Mouse (Mus musculus): Measurements from ENCODE around the gene Plcb2.
A peak's percentile ranks its signal among the peaks of the same experiment; 100 is the strongest.

- no peak; the same call in 1 of the 2 replicates for TF ChIP-seq USF1 (IDR thresholded peaks at IDR 0.05; ENCODE audit: low read depth, low read length)
- TF ChIP-seq CHD2 (IDR thresholded peaks at IDR 0.05; ENCODE audit: low read length), result no peak
- TF ChIP-seq MYC (IDR thresholded peaks at IDR 0.05; ENCODE audit: low read depth, low read length), result peak; percentile 44; the same call in 1 of the 2 replicates
- TF ChIP-seq NRF1 (IDR thresholded peaks at IDR 0.05; ENCODE audit: insufficient read depth, low read depth, low read length, poor library complexity, severe bottlenecking), result no peak
- 0 out of 2 replicates have a peak, but pooled peaks have one; percentile 38 for TF ChIP-seq MYB (IDR thresholded peaks at IDR 0.05; ENCODE audit: low read depth, low read length)
- peak in 1 of 2 experiments; percentile 31; a peak in 1 of 4 replicates for TF ChIP-seq EP300 (IDR thresholded peaks at IDR 0.05; ENCODE audit: low read depth in 1 of 2, low read length in 2 of 2)
- TF ChIP-seq ZC3H11A (IDR thresholded peaks at IDR 0.05; ENCODE audit: low read depth, low read length), result peak; percentile 83
Measured at GRCm38 (mm10) chr2:118700179-118701062, 27.8 kb downstream of the Plcb2 start.

Data from MEL (cell line).